Mouse (Mus musculus): ENCODE measurements around the gene Vsig8. TPM values are rescaled to one million over a fixed set of nuclear protein-coding genes. Genes with fewer than 3 reads are reported as not detected.

Vsig8 gene
- total RNA-seq (2014; rRNA removed), result 0.71 and 1.0 TPM in 2 replicates
- 0.45 and 0.67 TPM in 2 replicates for polyA plus RNA-seq (2015; fragmentation: Nextera tagmentation; extraction: Ambion mirVana)

DNA sequence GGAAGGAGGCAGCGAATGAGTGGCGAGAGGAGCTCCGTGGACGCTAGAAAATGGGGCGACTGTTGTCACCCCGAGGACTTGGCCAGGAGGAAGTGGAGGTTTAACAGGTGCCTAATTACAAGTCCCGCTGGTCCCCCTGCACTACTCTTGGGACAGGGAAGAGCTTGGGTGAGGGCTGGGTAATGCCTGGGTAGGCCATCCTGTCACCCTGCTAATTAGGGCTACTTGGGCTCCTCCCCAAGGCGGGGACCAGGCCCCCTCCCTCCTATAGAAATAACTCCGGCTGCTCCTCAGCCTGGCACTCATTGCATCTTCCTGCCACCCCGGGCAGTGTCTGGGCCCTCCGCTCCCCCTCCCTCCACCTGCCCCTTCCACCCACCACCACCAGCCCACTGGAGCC, at the start of gene Vsig8:
Gene Vsig8 (plus strand): TSS at position 301 of the 400 bp plus-strand sequence.
- H3K27me3 ChIP-seq (ENCODE audit: insufficient read depth, low read length), result no peaks in the 10 kb centered on the region
- H3K4me3 ChIP-seq (ENCODE audit: low read depth, low read length), result no peak within 1 kb of the TSS
- H3K36me3 ChIP-seq (ENCODE audit: insufficient read depth), result no peaks in the 10 kb centered on the region
- 76% methylated on average over 11 of the region's 11 CpGs for WGBS
- no peaks in the 10 kb centered on the region for H3K9me3 ChIP-seq (ENCODE audit: low read length)
- H3K27ac ChIP-seq (ENCODE audit: low read depth, low read length), result no peak within 1 kb of the TSS
- ATAC-seq (no peak), DNase-seq (no peak)
- H3K4me2 ChIP-seq (ENCODE audit: low read depth), result no peak within 1 kb of the TSS
- no peak for TF ChIP-seq CTCF (IDR thresholded peaks at IDR 0.05; ENCODE audit: low read depth)
- H3K4me1 ChIP-seq (ENCODE audit: insufficient read depth), result peaks cover 6% of the 10 kb centered on the region; the same call in 1 of the 2 replicates
- no peak within 1 kb of the TSS for H3K9ac ChIP-seq

DNA sequence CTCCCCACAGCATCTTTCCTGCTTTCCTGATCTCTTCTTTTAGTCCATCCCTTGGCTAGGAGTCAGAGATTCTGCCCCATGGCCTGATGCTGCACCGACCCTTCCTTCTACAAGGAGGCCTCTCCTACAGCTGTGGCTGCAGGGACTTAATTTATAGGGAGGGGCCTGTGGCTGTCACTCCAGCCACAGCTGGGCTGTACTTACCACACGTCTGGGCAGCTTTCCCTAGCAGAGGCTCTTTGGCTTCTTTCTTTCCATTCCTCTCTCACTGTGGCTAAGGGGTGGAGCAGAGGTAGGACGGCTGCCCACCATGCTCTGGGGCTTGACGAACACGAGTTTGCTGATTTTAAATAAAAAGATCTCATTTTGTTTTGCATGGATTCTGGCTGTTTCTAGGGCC, 48.7 kb upstream of the Vsig8 start:
- Histone ChIP-seq H3K4me3 (ENCODE audit: low read depth, low read length) (no peak overlapping the region), H3K4me2 (ENCODE audit: low read depth) (no peak overlapping the region), H3K9ac (no peak overlapping the region), H3K27me3 (ENCODE audit: insufficient read depth, low read length) (0 out of 2 replicates have a peak, but pooled peaks cover 3% of the 10 kb centered on the region), H3K36me3 (ENCODE audit: insufficient read depth) (no peaks in the 10 kb centered on the region), H3K27ac (ENCODE audit: low read depth, low read length) (no peak overlapping the region), H3K9me3 (ENCODE audit: low read length) (no peaks in the 10 kb centered on the region), H3K4me1 (ENCODE audit: insufficient read depth) (peaks cover 4% of the 10 kb centered on the region; the same call in 1 of the 2 replicates)
- ATAC-seq (no peak), DNase-seq (no peak)
- TF ChIP-seq CTCF (IDR thresholded peaks at IDR 0.05; ENCODE audit: low read depth), result no peak
- WGBS, result 65% methylated on average over 5 of the region's 5 CpGs

DNA sequence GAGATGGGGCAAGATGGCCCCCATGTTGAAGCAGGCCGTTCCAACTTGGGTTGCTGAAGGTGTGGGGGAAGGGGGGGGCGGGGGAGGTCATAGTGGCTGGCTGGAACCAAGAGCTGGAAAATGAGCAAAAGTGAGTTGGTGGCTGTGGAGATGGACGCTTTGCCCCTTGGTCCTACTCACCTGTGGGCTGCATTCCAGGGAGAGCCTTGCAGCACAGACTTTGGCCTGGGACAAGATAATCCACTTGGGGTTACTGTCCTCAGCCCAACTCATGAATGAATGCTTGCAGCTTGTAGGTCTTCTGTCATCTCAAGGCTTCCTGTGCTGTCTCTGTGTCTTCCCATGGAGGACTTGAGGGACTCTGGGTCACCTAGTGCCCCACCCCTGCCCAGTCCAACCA, 48.0 kb upstream of the Vsig8 start:
- peaks cover 4% of the 10 kb centered on the region; the same call in 1 of the 2 replicates for H3K4me1 ChIP-seq (ENCODE audit: insufficient read depth)
- no peak overlapping the region for H3K4me3 ChIP-seq (ENCODE audit: low read depth, low read length)
- H3K36me3 ChIP-seq (ENCODE audit: insufficient read depth), result no peaks in the 10 kb centered on the region
- no peaks in the 10 kb centered on the region for H3K27me3 ChIP-seq (ENCODE audit: insufficient read depth, low read length)
- TF ChIP-seq CTCF (IDR thresholded peaks at IDR 0.05; ENCODE audit: low read depth), result no peak
- ATAC-seq (no peak), DNase-seq (no peak)
- H3K4me2 ChIP-seq (ENCODE audit: low read depth), result no peak overlapping the region
- 91% methylated on average over 3 of the region's 3 CpGs for WGBS
- no peak overlapping the region for H3K27ac ChIP-seq (ENCODE audit: low read depth, low read length)
- no peak overlapping the region for H3K9ac ChIP-seq
- H3K9me3 ChIP-seq (ENCODE audit: low read length), result no peaks in the 10 kb centered on the region

DNA sequence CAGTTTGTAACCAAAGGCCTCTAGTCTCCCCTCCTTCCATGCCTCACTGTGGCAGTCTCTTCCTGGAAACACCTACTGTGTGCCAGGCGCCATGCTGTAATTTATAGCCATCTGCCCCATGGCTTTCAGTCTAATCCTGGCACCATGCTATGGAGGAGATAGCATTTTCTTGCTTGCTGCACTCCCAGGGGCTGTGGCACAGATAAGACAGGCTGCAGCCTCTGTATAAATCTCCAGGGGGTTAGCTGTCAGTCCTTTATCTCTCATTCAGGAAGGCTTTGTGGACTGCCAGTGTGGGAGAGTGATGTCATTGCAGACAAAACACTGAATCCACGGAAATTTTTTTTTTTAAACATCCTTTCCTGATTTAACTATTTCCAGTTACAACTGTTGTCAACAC, 47.6 kb upstream of the Vsig8 start:
- H3K4me1 ChIP-seq (ENCODE audit: insufficient read depth), result peaks cover 2% of the 10 kb centered on the region; the same call in 1 of the 2 replicates
- ATAC-seq, result 0 out of 2 replicates have a peak, but pooled peaks have one; percentile 25
- 47% methylated on average over 2 of the region's 2 CpGs for WGBS
- H3K27ac ChIP-seq (ENCODE audit: low read depth, low read length), result no peak overlapping the region
- no peaks in the 10 kb centered on the region for H3K9me3 ChIP-seq (ENCODE audit: low read length)
- no peaks in the 10 kb centered on the region for H3K36me3 ChIP-seq (ENCODE audit: insufficient read depth)
- H3K9ac ChIP-seq, result no peak overlapping the region
- no peak for DNase-seq
- TF ChIP-seq CTCF (IDR thresholded peaks at IDR 0.05; ENCODE audit: low read depth), result no peak
- no peak overlapping the region for H3K4me3 ChIP-seq (ENCODE audit: low read depth, low read length)
- H3K27me3 ChIP-seq (ENCODE audit: insufficient read depth, low read length), result no peaks in the 10 kb centered on the region
- no peak overlapping the region for H3K4me2 ChIP-seq (ENCODE audit: low read depth)

DNA sequence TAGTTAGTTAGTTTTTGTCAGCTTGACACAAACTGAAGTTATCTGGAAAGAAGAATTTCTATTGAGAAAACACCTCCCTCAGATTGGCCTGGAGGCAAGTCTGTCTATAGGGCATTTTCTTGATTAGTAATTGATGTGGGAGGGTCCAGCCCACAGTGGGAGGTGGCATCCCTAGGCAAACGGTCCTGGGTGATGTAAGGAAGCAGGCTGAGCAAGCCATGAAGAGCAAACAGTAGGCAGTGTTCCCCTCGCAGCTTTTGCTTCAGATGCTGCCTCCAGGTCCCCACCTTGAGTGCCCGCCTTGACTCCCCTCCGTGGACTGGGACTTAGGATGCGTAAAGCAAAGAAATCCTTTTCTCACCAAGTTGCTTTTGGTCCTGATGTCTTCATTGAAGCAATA, 46.5 kb upstream of the Vsig8 start:
- no peaks in the 10 kb centered on the region for H3K36me3 ChIP-seq (ENCODE audit: insufficient read depth)
- no peak overlapping the region for H3K4me2 ChIP-seq (ENCODE audit: low read depth)
- no peak for ATAC-seq
- WGBS, result 69% methylated on average over 5 of the region's 5 CpGs
- H3K4me1 ChIP-seq (ENCODE audit: insufficient read depth), result no peaks in the 10 kb centered on the region
- DNase-seq, result no peak
- no peaks in the 10 kb centered on the region for H3K9me3 ChIP-seq (ENCODE audit: low read length)
- H3K27me3 ChIP-seq (ENCODE audit: insufficient read depth, low read length), result no peaks in the 10 kb centered on the region
- no peak overlapping the region for H3K9ac ChIP-seq
- H3K27ac ChIP-seq (ENCODE audit: low read depth, low read length), result no peak overlapping the region
- no peak for TF ChIP-seq CTCF (IDR thresholded peaks at IDR 0.05; ENCODE audit: low read depth)
- no peak overlapping the region for H3K4me3 ChIP-seq (ENCODE audit: low read depth, low read length)

DNA sequence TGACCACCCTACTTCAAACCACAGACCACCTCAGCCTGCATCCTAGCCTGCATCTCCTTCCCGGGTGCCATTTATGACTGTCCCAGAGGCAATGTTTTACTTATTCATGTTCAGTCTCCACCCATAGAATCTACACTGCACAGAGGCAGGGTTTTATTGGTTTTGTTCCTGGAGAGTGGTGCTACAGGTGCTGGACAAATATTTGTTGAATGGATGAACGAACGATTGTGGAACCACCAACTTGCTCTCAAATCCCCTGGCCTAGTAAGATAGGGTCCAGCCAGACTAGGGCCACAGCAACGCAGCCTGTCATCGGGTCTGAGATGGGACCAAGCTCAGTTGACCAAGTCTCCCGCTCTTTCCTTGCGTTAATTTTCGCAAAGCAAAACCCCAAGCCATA, 45.8 kb upstream of the Vsig8 start:
- H3K9me3 ChIP-seq (ENCODE audit: low read length), result no peaks in the 10 kb centered on the region
- no peak overlapping the region for H3K27ac ChIP-seq (ENCODE audit: low read depth, low read length)
- no peak for DNase-seq
- no peak overlapping the region for H3K9ac ChIP-seq
- no peak overlapping the region for H3K4me2 ChIP-seq (ENCODE audit: low read depth)
- TF ChIP-seq CTCF (IDR thresholded peaks at IDR 0.05; ENCODE audit: low read depth), result no peak
- H3K4me1 ChIP-seq (ENCODE audit: insufficient read depth), result no peaks in the 10 kb centered on the region
- no peaks in the 10 kb centered on the region for H3K36me3 ChIP-seq (ENCODE audit: insufficient read depth)
- ATAC-seq, result no peak
- H3K27me3 ChIP-seq (ENCODE audit: insufficient read depth, low read length), result no peaks in the 10 kb centered on the region
- WGBS, result 56% methylated on average over 8 of the region's 8 CpGs
- H3K4me3 ChIP-seq (ENCODE audit: low read depth, low read length), result no peak overlapping the region

DNA sequence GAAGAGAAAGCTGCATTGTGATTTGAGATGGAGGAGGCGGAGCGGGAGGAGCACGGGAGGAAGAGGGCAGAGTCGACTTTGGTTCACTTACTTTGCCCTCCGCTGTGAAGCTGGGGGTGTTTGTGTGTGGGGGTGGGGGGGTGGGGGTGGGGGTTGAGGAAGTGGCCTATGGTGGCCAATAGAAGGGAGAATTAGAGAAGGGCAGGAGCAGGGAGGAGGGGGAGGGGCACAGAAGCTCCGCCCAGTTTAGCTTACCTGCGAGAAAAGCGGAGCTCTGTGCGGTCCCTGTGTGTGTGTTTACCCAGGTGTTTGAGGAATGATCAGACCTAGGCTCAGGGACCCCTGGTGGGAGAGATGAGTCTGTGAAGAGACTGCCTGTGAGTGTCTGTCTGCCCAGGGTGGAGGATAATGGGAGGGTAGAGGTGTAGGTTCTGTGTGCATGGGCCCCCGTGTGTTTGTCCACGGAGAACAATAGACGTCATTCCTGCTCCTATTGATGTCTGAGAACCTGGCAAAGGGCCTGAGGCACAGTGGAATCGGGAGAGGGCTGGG, 45.2 kb upstream of the Vsig8 start:
- WGBS, result 25% methylated on average over 13 of the region's 13 CpGs
- no peak for ATAC-seq
- DNase-seq, result no peak
- H3K4me3 ChIP-seq (ENCODE audit: low read depth, low read length), result no peak overlapping the region
- no peaks in the 10 kb centered on the region for H3K9me3 ChIP-seq (ENCODE audit: low read length)
- no peaks in the 10 kb centered on the region for H3K4me1 ChIP-seq (ENCODE audit: insufficient read depth)
- H3K9ac ChIP-seq, result no peak overlapping the region
- no peak for TF ChIP-seq CTCF (IDR thresholded peaks at IDR 0.05; ENCODE audit: low read depth)
- no peak overlapping the region for H3K4me2 ChIP-seq (ENCODE audit: low read depth)
- H3K27me3 ChIP-seq (ENCODE audit: insufficient read depth, low read length), result no peaks in the 10 kb centered on the region
- H3K27ac ChIP-seq (ENCODE audit: low read depth, low read length), result no peak overlapping the region
- H3K36me3 ChIP-seq (ENCODE audit: insufficient read depth), result no peaks in the 10 kb centered on the region
